Mouse (Mus musculus): ENCODE measurements around the gene Ubxn10. TPM values are rescaled to one million over a fixed set of nuclear protein-coding genes. Genes with fewer than 3 reads are reported as not detected.
A peak's percentile ranks its signal among the peaks of the same experiment; 100 is the strongest.

Gene Ubxn10
- under 1 TPM; 0.52 to 0.54 TPM for total RNA-seq (2021)
- long read RNA-seq, experiment 1, partial matches to known transcripts = 0 of 1 reads
- long read RNA-seq, experiment 1, other reads (novel, unspliced or antisense) = 1 of 1 reads
- long read RNA-seq, experiment 2, partial matches to known transcripts = 0 of 1 reads
- long read RNA-seq, experiment 2, other reads (novel, unspliced or antisense) = 0 of 1 reads

DNA sequence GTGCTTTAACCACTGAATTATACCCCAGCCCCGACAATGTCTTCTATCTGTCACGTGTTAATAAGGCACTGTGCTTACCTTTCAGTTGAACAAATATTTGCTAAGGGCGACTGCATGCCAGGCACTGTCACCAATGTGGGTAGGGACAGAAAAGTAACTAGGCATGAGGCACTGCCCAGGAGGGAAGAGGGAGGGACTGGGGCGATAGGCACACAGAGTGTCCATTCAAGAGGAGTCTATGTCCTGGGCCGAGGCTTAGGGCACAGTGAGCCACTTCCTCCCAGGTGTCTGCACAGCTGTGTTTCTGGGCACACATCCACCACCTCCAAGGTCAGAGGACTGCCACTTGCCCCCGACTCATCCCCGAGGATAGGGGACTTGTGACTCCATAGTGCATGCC lies at the start of gene Ubxn10:
Gene Ubxn10 (minus strand): TSS at position 137 of the 400 bp plus-strand sequence.
- DNase-seq (ENCODE audit: low spot score in 2 of 2) = no peak

DNA sequence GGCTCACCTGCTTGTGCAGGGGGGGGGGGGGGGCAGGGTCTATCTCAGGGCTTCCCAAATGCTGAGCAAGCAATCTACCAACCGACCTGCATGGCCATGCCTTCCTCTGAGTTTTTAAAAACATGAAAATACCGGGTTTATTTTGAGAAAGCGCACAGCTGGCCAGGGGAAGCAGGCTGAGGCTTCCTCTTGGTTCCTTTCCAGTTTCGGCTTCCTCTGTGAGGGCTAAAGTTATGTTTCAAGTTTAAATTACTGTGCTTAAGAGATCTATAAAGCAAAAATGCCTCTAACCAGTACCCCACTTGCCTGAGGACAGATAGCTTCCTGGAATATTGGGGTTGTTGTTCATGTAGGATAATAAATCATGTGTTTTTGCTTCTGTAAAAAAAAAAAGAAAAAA lies 49.2 kb upstream of the Ubxn10 start:
- no peak for DNase-seq (ENCODE audit: low spot score in 2 of 2)

DNA sequence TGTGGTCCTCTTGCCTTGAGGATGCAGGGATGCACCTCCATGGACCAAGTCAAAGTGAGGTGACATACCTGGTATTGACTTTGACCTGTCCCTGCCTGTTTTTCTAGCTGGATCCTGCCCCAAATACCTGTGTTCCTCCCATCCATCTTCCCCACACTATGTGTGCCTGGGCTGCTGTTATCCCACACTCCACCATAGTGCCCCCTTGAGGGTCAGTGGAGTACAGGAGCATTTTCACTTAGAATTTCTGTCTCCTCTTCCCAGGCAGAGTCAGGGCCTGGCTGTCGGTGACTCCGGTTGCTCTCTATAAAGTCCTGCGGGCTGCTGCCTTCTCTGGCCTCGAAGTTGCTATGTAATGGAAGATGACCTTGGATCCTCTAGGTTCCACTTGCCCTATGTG lies 48.8 kb upstream of the Ubxn10 start:
- DNase-seq (ENCODE audit: low spot score in 2 of 2) = no peak

DNA sequence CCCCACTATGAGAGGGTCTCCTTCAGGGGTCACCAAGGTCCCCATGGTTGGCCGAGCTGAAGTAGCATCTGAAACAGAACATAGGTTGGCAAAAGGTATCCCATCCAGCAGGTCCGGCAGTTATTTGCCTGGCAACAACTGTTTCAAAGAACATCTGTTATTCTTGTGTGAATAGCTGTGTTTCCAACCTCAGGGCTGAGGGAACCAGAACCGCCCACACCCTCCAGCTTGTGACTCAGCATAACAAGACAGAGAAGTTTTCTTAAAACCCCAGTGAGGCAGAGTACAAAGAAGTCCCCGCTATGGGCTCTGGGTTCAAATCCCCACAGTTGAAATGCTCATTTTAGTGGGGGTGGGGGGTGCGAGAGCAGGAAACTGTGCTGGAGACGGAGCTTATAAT lies 45.1 kb upstream of the Ubxn10 start:
- DNase-seq (ENCODE audit: low spot score in 2 of 2) = no peak

DNA sequence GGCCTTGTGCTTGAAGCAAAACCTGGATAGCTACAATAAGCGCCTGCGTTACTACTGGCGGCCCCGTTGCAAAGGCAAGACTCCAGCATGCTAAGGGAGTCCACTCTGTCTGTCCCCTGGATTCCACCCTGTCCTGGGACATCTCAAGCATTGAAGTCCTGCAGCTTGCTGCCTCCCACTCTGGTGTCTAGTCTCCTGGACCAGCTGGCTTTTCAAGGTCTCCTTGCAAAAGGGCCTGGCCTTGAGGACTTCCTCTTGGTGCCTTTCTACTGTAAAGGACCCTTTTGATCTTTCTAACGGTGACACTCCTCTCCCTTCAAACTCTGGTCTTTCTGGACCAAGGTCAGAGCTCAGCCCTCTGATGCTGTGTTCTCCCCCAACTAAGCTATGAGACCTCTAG lies 43.3 kb upstream of the Ubxn10 start:
- DNase-seq (ENCODE audit: low spot score in 2 of 2) = no peak

DNA sequence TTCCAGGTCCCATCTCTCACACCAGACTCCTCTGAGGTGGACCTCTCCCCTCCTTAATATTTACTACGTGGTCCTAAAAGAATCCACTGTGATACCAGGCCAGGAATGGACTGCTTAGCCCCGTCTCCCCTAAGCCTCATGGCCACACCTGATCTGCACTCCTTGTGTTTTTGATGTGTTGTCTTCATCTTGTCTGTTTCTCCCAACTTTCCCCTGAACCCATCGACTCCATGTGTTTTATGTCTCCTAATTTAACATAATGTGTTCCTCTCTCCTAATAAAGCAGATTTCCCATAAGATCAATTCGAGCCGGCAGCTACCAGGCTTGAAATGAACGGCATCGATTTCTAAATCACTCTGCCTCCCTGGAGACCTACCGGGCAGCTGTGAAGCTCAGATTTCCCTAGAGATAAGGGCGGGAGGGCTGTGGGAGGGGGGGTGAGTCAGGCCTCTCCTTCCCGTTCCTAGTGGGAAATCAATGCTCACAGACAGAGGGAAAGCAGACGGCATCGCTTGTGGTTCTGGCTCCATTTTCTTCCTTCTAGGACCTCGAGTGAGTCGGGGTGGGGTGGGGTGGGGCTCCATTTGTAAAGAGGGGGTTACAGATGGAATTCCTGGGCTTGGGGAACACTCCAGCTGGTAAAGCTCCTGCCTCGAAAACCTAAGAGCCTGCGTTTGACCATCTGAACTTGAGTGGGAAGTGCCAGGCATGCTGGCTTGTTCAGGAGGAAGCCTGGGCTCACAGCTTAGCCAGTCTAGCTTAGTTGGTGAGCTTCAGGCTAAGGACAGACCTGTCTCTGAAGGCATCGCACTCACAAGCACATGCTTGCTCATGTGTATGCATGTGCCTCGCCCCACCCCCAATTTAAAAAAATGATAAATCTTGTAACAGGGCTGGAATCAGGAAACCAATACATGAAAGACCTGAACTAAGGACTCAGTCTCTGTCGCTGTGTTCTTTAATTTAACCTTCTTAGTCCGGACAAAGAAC lies 40.7 kb upstream of the Ubxn10 start:
- no peak for DNase-seq (ENCODE audit: low spot score in 2 of 2)

DNA sequence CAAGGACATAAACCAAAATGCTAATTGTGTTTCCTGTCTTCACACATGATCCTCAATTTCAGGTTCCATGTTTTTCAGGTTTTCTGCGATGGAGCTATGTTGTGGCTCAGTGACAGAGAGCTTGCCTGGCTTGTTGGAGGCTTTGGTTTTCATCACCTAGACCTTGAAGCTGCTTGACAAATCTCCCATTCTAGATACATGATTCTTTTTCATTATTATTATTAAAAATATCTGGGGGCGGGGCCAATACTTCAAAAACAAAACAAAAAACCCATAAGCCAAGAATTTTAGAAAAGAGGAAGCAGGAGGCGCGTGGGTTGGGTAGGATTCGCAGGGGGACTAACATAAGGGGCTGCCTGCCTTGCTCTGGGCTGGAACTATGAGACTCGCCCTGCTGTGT lies 38.5 kb upstream of the Ubxn10 start, which contains the start of gene Pla2g2d:
Gene Pla2g2d (plus strand): TSS at position 301 of the 400 bp plus-strand sequence.
- no peak for DNase-seq (ENCODE audit: low spot score in 2 of 2)

DNA sequence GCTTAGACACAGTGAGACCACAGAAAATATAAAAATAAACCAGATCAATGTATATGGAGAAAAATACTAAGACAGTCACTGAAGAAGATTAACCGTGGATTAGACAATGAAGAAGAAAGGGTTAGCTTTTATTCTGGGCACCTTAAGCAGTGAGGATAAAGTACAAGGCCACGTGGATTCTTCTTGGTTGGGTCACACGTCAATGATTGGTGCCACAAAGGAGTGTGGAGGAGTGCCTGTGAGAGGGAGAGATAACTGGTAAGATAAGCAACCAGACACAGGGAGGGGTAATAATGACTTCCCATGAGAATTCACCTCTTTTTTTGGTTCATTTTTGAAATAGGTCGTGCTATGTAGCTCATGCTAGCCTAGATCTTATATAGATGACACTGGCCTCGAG lies 35.4 kb upstream of the Ubxn10 start:
- DNase-seq (ENCODE audit: low spot score in 2 of 2) = no peak

DNA sequence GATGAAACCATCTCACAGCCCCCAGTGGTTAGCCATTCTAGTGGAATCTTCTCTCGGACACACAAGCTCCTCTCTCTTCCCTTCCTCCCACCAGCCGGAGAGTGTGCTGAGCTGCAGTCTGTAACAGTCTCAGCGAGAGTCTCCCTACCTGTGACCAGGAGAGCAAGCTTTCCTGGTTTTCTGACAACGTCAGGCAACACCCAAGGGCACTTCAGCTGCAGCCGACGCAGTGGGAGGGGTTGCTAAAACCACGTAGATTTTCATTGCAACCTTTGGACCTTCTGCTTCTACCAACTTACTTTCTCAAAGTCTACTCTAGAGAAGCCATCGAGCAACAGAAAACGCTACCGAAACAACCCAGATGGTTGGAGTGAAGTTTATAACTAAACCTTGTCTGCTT lies 35.0 kb upstream of the Ubxn10 start:
- no peak for DNase-seq (ENCODE audit: low spot score in 2 of 2)

DNA sequence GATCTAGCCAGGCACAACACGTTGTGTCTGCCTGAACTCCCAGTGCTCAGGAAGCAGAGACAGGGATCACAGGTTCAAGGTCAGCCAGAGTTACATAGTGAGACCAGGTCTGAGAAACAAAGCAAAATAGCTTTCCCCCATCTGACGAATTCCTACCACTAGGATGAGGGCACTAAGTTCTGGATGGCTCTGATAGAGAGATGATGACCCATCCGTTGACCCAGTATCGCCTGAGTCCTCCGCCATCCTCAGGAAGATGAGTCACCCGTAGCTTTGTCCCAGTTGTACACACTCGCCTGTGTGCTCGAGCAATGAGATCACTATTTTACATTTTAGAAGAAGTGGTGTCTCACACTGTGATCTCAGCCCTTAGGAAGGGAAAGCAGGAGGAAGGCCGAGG lies 25.3 kb upstream of the Ubxn10 start:
- DNase-seq (ENCODE audit: low spot score in 2 of 2) = no peak

DNA sequence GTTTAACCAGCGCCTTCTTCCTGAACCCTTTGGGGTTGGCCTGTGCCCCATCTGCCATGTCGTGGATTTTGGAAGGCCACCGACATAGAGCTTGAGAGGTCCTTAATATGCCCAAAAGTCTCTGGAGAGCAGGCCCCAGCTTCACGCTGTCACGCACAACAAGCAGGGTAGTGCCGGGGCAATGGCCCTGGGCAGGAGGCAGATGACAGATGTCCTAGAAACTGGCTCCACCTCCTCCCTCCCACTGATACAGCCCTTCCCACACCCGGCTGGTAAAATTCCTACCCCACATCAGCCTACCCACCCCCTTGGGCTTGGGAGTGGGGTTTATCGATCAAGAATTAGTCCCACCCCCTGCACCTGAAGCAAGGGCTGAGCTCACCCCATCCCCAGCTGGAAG lies 20.4 kb upstream of the Ubxn10 start, which contains the start of gene Pla2g2f:
Gene Pla2g2f (minus strand): TSS at position 211 of the 400 bp plus-strand sequence.
- DNase-seq (ENCODE audit: low spot score in 2 of 2) = no peak

DNA sequence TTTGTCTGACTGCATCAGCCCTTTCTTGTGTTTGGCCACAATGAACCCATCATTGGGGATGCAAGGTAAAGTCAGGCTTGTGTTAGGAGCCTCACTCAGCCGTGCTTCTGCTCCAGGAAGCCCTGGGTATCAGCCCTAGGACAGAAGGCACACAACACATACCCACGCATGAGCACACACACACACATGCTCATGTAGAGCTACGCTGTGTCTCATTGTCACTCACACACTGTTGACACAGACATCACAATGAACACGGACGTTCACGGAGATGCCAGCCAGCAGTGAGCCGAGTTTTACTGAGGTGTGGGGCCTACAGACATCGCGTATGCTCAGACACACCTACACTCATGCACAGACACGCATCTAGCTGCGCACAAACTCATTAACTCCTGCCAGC lies 19.0 kb upstream of the Ubxn10 start:
- DNase-seq (ENCODE audit: low spot score in 2 of 2) = no peak

DNA sequence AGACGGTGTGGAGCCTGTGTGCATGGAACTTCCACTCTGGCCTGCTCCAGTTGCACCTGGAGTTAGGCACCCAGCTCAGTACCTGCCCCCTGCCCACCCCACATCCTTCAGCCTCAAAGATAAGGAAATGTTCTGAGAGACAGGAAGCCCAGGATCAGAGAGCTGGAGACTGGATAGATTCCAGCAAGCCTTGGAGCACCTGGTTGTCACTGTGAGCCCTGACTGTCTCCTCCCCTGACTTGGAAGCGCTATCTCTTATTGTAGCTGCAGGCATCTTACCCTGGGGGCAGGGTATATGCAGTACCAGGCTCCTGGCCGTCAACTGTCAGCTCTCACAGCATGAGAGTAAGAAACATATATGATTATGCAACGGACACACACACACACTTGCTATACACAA lies 18.5 kb upstream of the Ubxn10 start:
- DNase-seq (ENCODE audit: low spot score in 2 of 2) = no peak

DNA sequence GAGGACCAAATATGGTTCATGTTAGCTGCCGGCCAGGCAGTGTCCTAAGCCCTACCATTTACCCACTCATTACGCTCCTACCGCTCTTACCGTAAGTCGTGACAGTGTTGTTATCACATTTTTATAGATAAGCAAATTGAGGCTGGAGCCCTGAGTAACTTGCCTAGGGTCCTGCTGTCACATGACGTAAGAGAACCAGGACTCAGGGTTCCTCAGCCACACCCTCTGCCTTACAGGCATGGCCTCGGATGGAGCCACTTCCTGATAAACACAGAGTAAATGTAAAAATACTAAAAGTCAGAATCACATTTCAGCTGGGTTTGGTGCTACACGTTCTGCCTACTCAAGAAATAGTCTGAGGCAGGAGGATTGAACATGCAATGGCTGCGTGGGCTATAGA lies 17.5 kb upstream of the Ubxn10 start:
- DNase-seq (ENCODE audit: low spot score in 2 of 2) = no peak

DNA sequence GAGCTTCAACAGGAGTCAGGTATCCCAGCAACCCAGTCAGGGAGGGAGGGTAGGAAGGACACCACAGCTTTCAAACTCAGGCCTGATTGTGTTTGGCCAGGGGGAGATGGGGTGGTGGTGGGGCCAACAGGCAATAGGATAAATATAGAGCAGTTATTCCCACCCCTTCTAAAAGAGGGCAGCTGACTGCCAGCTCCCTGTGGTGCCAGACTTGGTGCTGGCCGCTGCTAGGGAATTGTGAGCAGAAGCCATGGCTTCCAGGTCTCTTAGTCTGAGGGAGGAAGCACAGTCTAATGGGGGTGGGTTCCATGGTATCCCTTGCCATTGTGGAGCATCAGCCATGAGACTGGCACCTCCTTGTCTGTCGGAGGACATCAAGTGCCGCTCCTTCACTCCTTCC lies 16.6 kb upstream of the Ubxn10 start:
- DNase-seq (ENCODE audit: low spot score in 2 of 2) = no peak

DNA sequence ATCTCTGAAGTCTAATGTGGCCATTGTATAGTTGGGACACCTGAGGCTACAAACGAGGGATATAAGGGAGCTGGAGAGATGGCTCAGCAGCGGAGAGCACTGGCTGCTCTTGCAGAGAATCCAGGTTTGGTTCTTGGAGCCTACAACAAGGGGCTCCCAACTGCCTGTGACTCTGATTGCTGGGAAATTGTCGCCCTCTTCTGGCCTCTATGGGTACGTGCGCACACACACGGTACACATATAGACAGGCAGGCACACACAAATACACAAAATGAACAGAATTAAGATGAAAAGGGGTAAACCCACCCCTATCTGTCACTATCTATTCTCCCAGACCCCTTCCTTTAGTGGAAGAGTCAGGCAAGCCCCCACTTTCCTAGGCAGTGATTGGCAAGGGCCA lies 15.6 kb upstream of the Ubxn10 start:
- DNase-seq (ENCODE audit: low spot score in 2 of 2) = no peak

DNA sequence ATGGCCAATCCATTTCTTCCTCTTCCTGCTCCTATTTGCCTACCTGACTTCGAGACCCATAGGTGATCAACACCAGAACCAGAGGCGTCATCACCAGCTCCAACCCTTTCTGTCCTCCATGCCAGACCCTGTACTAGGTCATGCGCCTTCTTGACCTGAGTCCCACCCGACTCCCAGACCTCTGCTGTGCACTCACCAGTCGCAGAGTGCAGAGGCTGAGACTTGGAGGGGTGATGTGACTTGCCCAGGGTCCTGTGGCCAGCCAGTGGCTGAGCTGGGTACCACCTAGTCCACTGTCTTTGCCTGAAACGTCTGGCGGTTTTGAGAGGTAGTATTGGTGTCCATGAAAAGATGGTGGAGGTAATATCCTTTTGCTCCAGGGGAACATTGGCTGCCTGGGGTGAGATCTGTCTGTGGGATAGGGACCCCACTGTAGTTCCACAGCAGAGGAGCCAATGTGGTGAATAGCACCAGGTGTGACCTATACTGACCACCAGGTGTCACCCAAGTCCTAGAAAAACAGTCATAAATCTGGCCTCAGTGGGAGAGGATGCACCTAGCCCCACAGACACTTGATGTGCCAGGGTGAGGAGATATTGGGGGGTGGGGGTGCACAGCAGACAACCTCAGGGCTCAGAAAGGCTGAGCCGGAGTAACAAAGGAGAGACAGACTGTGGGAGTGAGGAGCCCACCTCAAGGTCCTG lies 11.6 kb upstream of the Ubxn10 start:
- DNase-seq (ENCODE audit: low spot score in 2 of 2) = no peak

DNA sequence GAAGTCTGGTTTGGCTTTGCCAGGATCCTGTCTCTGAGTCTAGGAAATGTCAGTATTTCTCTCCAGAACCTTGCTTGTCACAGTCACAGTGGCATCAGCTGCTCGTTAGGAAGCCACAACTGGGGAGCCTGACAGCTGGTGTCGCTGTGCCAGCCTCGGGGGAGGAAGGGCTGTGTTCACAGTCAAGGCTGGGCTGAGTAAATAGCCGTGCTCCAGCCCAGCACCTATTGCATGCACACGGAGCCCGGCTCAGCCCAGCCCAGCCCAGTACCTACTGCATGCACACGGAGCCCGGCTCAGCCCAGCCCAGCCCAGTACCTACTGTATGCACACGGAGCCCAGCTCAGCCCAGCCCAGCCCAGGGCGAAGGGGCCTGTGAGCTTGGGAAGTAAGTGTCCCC lies 10.9 kb upstream of the Ubxn10 start:
- DNase-seq (ENCODE audit: low spot score in 2 of 2) = peak in 1 of 2 experiments; percentile 37

DNA sequence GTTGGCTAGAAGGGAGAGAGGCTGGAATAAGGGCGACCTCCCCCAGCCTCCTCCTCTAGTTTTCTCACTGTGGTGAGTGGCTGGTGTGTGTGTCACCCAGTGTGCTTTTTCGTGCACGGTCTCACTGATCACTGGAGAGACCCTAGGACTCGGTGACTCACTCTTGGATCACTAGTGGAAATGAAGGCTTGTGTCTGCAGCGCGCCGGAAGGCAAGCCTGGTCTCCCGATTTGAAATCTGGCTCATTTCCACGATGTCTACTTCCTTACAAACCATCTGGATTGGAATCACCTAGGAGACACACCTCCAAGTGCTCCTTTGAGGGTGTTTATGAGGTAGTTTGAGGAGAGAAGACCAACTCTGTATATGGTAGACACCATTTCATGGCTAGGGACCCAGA lies 9.9 kb upstream of the Ubxn10 start:
- no peak for DNase-seq (ENCODE audit: low spot score in 2 of 2)

DNA sequence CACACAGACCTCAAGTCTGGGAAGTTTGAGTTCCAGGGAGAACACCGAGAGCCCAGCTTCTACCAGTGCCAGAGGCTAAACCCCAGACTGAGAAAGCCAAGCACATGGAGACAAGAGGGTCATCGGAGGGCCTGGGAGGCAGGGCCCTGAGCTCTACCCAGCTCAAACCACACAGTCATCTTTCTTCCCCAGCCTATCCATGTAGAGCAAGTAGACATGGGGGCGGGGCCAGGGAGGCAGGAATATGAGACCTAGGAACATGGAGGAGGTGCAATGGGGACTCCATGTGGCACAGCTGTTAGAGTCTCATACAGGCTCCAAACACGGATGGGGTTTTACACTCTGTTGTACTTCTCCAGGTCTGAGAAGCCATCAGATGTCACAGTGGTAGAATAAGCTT lies 8.9 kb upstream of the Ubxn10 start:
- DNase-seq (ENCODE audit: low spot score in 2 of 2) = peak in 1 of 2 experiments; percentile 49

DNA sequence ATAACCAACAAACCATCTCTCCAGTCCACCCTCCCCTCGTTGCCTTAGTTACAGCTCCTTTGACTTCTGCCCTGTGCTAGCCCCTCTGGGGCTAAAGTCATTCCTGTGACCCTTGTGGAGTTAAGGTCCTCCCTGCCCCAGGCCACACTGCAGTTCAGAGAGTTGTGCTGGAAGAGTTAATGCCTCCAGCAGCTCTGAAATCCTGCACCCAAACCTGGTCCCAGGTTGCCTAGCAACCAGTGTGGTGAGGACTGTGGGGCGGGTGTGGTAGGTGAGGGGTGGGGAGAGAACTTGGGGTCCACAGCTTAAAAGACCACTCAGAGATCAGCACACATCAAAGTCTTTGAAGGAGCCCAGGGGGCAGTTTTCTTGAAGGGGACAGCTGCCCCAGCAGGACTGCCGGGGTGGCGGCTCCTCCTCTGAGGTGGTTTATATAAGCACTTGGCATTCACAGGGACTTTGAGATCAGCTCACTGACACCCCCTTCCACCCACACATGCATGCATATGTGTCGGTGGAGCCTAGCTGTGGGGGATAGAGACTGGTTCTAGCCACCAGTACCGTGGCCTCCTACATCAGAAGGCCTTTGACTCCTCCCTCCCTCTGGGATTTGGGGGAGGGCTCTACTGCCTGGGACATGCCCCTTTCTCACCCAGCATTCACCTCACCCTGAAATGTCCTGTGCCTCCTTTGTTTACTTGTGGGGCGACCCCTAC lies 2.3 kb upstream of the Ubxn10 start:
- no peak for DNase-seq (ENCODE audit: low spot score in 2 of 2)

All from gastrocnemius, postnatal 4 days (tissue).